Mouse (Mus musculus): ENCODE measurements around the gene Ahctf1.

GRCm38 (mm10) chr1:179836426-179837404 lies 33.2 kb upstream of the Ahctf1 start:
- TF ChIP-seq CTCF (IDR thresholded peaks at IDR 0.05; ENCODE audit: low read depth, low read length) (no peak), POLR2AphosphoS5 (IDR thresholded peaks at IDR 0.05; ENCODE audit: insufficient replicate concordance, low read depth, low read length) (no peak), GATA1 (IDR thresholded peaks at IDR 0.05; ENCODE audit: borderline replicate concordance, low read length) (no peak), GATA2 (IDR thresholded peaks at IDR 0.05; ENCODE audit: borderline replicate concordance, low read depth, low read length) (no peak), TAL1 (conservative IDR thresholded peaks at IDR 0.05; ENCODE audit: low read depth, low read length) (no peak)
